Mouse (Mus musculus) right cerebral cortex, postnatal 36 days (tissue): ENCODE data around the gene Ccdc51.
"Not testable (repeated sequence)": the region's sequence is repeated elsewhere in the genome, so short reads cannot be mapped to it uniquely, and the experiment has no call there.

Experiments used
- DNase-seq, 2 experiments: peaks; one replicate each; pipeline ENCODE4 v3.0.0; 2022; ENCODE audit warnings: low spot score in 2 of 2, mixed read lengths in 1 of 2

Gene Ccdc51

DNA sequence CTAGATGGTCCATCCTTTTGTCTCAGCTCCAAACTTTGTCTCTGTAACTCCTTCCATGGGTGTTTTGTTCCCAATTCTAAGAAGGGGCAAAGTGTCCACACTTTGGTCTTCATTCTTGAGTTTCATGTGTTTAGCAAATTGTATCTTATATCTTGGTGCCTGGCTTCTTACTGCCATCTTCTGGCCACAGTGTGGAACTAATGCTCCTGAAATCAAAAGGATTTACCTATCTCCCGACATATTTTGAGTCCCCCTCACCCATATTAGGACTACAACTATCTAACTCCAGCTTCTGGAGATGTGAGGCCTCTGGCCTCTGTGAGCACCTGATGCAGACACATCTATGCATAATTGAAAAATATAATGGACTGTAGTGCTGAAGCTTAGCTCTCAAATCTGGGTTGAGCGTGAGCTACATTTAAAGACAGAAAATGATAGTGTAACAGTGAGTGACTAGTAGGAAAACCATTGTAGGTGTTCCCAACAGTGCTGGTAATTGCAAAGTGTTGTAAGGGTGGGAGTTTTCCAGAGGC, 40.3 kb downstream of the Ccdc51 start:
- DNase-seq, result no peak

GRCm38 (mm10) chr9:109123266-109123665, 41.0 kb downstream of the Ccdc51 start:
- no peak for DNase-seq

DNA sequence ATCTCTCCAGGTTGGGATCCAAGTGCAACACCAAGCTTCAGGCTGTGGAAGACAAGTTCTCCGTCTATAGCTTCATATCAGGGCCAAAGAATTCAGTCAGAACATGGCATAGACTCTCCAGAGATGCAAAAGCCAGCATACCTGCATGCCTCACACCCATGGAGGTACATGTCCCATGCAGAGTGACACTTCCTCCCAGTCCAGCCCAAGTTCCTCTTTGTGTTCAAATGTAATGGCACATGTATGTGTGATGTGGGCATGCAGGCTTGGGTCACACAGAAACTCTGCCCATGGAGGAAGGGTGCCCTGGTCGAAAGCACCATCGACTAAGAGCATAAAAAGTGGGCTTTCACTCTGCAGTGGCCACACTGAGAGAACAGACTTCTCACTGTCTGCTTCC, 41.9 kb downstream of the Ccdc51 start:
- no peak for DNase-seq

DNA sequence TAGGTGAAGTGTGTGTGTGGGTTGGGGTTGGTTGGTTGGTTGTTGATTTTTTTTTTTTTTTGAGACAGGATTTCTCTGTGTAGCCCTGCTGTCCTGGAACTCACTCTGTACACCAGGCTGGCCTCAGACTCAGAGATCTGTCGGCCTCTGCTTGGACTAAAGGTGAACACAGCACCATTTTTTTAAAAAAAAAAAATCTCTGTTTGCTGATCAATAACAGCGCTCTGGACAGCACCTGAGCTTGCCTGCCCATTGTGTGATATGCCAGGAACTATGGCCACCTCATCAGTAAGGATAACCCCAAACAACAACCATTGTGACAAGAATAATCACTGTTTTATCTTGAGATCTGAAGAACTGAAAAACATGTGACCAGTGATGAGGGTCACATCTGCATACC, 42.8 kb downstream of the Ccdc51 start:
- DNase-seq, result no peak

GRCm38 (mm10) chr9:109125481-109125880, 43.2 kb downstream of the Ccdc51 start:
- DNase-seq, result no peak

DNA sequence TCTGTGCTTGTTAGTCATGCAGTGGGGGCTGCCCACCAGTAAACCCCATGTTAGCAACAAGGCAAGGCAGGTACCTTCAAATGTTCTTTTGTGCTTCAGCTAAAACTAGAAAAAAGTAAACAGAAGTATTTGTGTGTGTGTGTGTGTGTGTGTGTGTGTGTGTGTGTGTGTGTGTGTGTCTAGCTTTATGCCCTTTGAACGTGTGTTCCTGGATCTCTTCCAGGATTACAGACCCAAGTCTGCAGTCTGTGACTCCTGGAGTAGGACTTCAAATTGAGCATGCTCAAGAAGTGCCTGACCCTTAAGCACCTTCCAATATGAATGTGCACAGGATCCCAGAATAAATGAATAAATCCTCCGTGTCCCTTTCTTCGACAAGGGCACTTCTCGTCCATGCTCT, 44.8 kb downstream of the Ccdc51 start:
- DNase-seq, result no peak

- DNase-seq, result no peak
Observed at GRCm38 (mm10) chr9:109128211-109128610, 45.9 kb downstream of the Ccdc51 start.

GRCm38 (mm10) chr9:109130076-109130475, 47.8 kb downstream of the Ccdc51 start:
- DNase-seq, result no peak

GRCm38 (mm10) chr9:109140414-109140813, 58.1 kb downstream of the Ccdc51 start:
- not testable (repeated sequence) for DNase-seq
